Mouse (Mus musculus): ENCODE measurements around the gene Srrm2.
A peak's percentile ranks its signal among the peaks of the same experiment; 100 is the strongest.
"Not testable (repeated sequence)": the region's sequence is repeated elsewhere in the genome, so short reads cannot be mapped to it uniquely, and the experiment has no call there.

Gene Srrm2

GRCm38 (mm10) chr17:23770493-23770892 lies 19.8 kb upstream of the Srrm2 start:
- no peak for DNase-seq (ENCODE audit: low spot score in 2 of 2)

GRCm38 (mm10) chr17:23770896-23771283 lies 19.4 kb upstream of the Srrm2 start:
- DNase-seq (ENCODE audit: low spot score in 2 of 2), result peak in 1 of 2 experiments; percentile 51

- peak; percentile 98 to 99 for DNase-seq (ENCODE audit: low spot score in 2 of 2)
These were observed 18.8 kb upstream of the Srrm2 start, which contains the start of gene Flywch1 for GRCm38 (mm10) chr17:23771284-23772218. Flywch1 (minus strand) TSS chr17:23771602.

GRCm38 (mm10) chr17:23772219-23772556 lies 18.1 kb upstream of the Srrm2 start:
- DNase-seq (ENCODE audit: low spot score in 2 of 2), result not testable (repeated sequence)

- DNase-seq (ENCODE audit: low spot score in 2 of 2), result no peak
These were observed 16.7 kb upstream of the Srrm2 start for GRCm38 (mm10) chr17:23773676-23774075.

- DNase-seq (ENCODE audit: low spot score in 2 of 2), result peak; percentile 78 to 86
These were observed 16.2 kb upstream of the Srrm2 start for GRCm38 (mm10) chr17:23774090-23774489.

GRCm38 (mm10) chr17:23776216-23776615 lies 14.1 kb upstream of the Srrm2 start:
- DNase-seq (ENCODE audit: low spot score in 2 of 2), result no peak

GRCm38 (mm10) chr17:23777141-23777540 lies 13.2 kb upstream of the Srrm2 start:
- no peak for DNase-seq (ENCODE audit: low spot score in 2 of 2)

GRCm38 (mm10) chr17:23778447-23778846 lies 11.9 kb upstream of the Srrm2 start:
- no peak for DNase-seq (ENCODE audit: low spot score in 2 of 2)

- no peak for DNase-seq (ENCODE audit: low spot score in 2 of 2)
These were observed 7.0 kb upstream of the Srrm2 start for GRCm38 (mm10) chr17:23783352-23783751.

GRCm38 (mm10) chr17:23785561-23786471 lies 4.5 kb upstream of the Srrm2 start, which contains the start of gene Flywch2:
Flywch2 (minus strand) TSS chr17:23786081.
- peak; percentile 82 to 91 for DNase-seq (ENCODE audit: low spot score in 2 of 2)

- peak in 1 of 2 experiments; percentile 39 for DNase-seq (ENCODE audit: low spot score in 2 of 2)
These were observed 3.8 kb upstream of the Srrm2 start for GRCm38 (mm10) chr17:23786510-23786931.

- no peak for DNase-seq (ENCODE audit: low spot score in 2 of 2)
These were observed 1.4 kb upstream of the Srrm2 start for GRCm38 (mm10) chr17:23788973-23789372.

GRCm38 (mm10) chr17:23789749-23790268 lies 523 bp upstream of the Srrm2 start:
- no peak for DNase-seq (ENCODE audit: low spot score in 2 of 2)

GRCm38 (mm10) chr17:23791079-23791357 lies 686 bp downstream of the Srrm2 start:
- no peak for DNase-seq (ENCODE audit: low spot score in 2 of 2)

GRCm38 (mm10) chr17:23795323-23795722 lies 5.0 kb downstream of the Srrm2 start:
- DNase-seq (ENCODE audit: low spot score in 2 of 2), result no peak

GRCm38 (mm10) chr17:23797316-23797715 lies 7.0 kb downstream of the Srrm2 start:
- DNase-seq (ENCODE audit: low spot score in 2 of 2), result no peak

- DNase-seq (ENCODE audit: low spot score in 2 of 2), result no peak
These were observed 11.3 kb downstream of the Srrm2 start for GRCm38 (mm10) chr17:23801627-23802026.

GRCm38 (mm10) chr17:23802746-23803365 lies 12.5 kb downstream of the Srrm2 start:
- DNase-seq (ENCODE audit: low spot score in 2 of 2), result peak; percentile 98 to 99

GRCm38 (mm10) chr17:23803366-23804041 lies 13.2 kb downstream of the Srrm2 start:
- peak in 1 of 2 experiments; percentile 31 for DNase-seq (ENCODE audit: low spot score in 2 of 2)

- no peak for DNase-seq (ENCODE audit: low spot score in 2 of 2)
These were observed 14.2 kb downstream of the Srrm2 start for GRCm38 (mm10) chr17:23804426-23805085.

All from frontal cortex, postnatal 36 days (tissue).